8 mouse cellular contexts compared by ENCODE assay signal in the genomic region with DNA sequence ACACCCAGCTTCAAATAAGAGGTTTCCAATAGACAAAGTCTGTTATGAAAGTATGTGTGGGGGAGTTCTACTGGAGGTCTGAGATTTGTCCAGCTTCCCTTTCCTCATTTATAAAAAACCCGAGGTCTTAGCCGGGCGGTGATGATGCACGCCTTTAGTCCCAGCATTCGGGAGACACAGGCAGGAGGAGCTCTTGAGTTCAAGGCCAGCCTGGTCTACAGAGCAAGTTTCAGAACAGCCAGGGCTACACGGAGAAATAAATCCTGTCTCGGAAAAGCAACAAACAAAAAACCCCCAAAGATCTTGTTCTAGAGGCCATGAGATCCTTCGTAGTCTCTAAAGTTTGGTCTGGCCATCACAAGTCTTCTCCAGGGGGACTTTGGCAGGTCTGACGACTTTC. TPM values are rescaled to one million over a fixed set of nuclear protein-coding genes. Genes with fewer than 3 reads are reported as not detected.
DNase-seq lines count a peak whose midpoint lies in the region; ATAC-seq and TF ChIP-seq lines count a peak whose summit lies in the region.

No protein-coding gene starts in this region.

- DNase-seq in embryonic facial prominence, embryonic 11.5 days (ENCODE audit: low spot score): no peak
- peak; percentile 64 for DNase-seq in lung, postnatal 0 days (ENCODE audit: low spot score)
- no peak for DNase-seq in retina, postnatal 1 day
- no peak for DNase-seq in layer of hippocampus, postnatal 14 days (ENCODE audit: low spot score in 2 of 2)
- no peak for DNase-seq in c-Kit-positive CD71-positive TER-119-positive erythroid progenitor cells, embryonic 14.5 days (ENCODE audit: low spot score)

- H3K27ac ChIP-seq in embryonic facial prominence, embryonic 11.5 days (replicated peaks; ENCODE audit: low read depth, low read length): peak overlapping the region; percentile 53
- H3K27ac ChIP-seq in intestine, embryonic 15.5 days: peak overlapping the region; percentile 92
- peak overlapping the region; percentile 87 for H3K27ac ChIP-seq in lung, postnatal 0 days (ENCODE audit: low read length)

- H3K4me2 ChIP-seq in embryonic facial prominence, embryonic 11.5 days (ENCODE audit: low read depth, low read length): peak overlapping the region; percentile 51
- H3K4me2 ChIP-seq in intestine, embryonic 15.5 days (replicated peaks): peak overlapping the region; percentile 83
- peak overlapping the region; percentile 60 for H3K4me2 ChIP-seq in lung, postnatal 0 days (replicated peaks; ENCODE audit: low read depth, low read length)

- whole genome bisulfite sequencing in embryonic facial prominence, embryonic 11.5 days: 4% methylated on average over 9 of the region's 9 CpGs
- 2% methylated on average over 9 of the region's 9 CpGs for WGBS in intestine, embryonic 15.5 days
- WGBS in lung, postnatal 0 days: 0% methylated on average over 9 of the region's 9 CpGs

- peak overlapping the region; percentile 53 for H3K9ac ChIP-seq in embryonic facial prominence, embryonic 11.5 days (replicated peaks; ENCODE audit: low read length)
- peak overlapping the region; percentile 59 for H3K9ac ChIP-seq in intestine, embryonic 15.5 days
- peak overlapping the region; percentile 48 for H3K9ac ChIP-seq in lung, postnatal 0 days (replicated peaks; ENCODE audit: low read depth)

- peaks cover 8% of the 10 kb centered on the region for H3K36me3 ChIP-seq in megakaryocyte, embryonic 14.5 days (replicated peaks; ENCODE audit: low read length)
- H3K36me3 ChIP-seq in embryonic facial prominence, embryonic 11.5 days (replicated peaks; ENCODE audit: control insufficient read depth, insufficient read depth, low read depth, low read length): no peaks in the 10 kb centered on the region
- H3K36me3 ChIP-seq in intestine, embryonic 15.5 days: no peaks in the 10 kb centered on the region
- no peaks in the 10 kb centered on the region for H3K36me3 ChIP-seq in lung, postnatal 0 days (ENCODE audit: insufficient read depth, low read length)

- no peak for ATAC-seq in megakaryocyte, adult 5-6 weeks (ENCODE audit: poor library complexity, severe bottlenecking)
- ATAC-seq in embryonic facial prominence, embryonic 11.5 days (replicated peaks; ENCODE audit: insufficient number of reproducible peaks, low FRiP score, low TSS enrichment, low read depth): no peak
- no peak for ATAC-seq in intestine, embryonic 15.5 days
- ATAC-seq in lung, postnatal 0 days: no peak

- H3K4me3 ChIP-seq in megakaryocyte, embryonic 14.5 days (replicated peaks): peak overlapping the region; percentile 100
- H3K4me3 ChIP-seq in embryonic facial prominence, embryonic 11.5 days (ENCODE audit: low read depth, low read length): peak overlapping the region; percentile 43
- peak overlapping the region; percentile 91 for H3K4me3 ChIP-seq in intestine, embryonic 15.5 days (replicated peaks)
- H3K4me3 ChIP-seq in lung, postnatal 0 days (ENCODE audit: low read depth, low read length): peak overlapping the region; percentile 52

- peaks cover 60% of the 10 kb centered on the region for H3K4me1 ChIP-seq in megakaryocyte, embryonic 14.5 days
- peaks cover 10% of the 10 kb centered on the region for H3K4me1 ChIP-seq in embryonic facial prominence, embryonic 11.5 days (ENCODE audit: control insufficient read depth, insufficient read depth, low read length)
- peaks cover 31% of the 10 kb centered on the region for H3K4me1 ChIP-seq in intestine, embryonic 15.5 days (replicated peaks)
- H3K4me1 ChIP-seq in lung, postnatal 0 days (ENCODE audit: insufficient read depth, low read depth, low read length): peaks cover 28% of the 10 kb centered on the region

- peak; percentile 30; the same call in 1 of the 2 replicates for TF ChIP-seq CTCF in lung, postnatal 0 days (IDR thresholded peaks at IDR 0.05)

- peaks cover 2% of the 10 kb centered on the region; the same call in 1 of the 2 replicates for H3K9me3 ChIP-seq in megakaryocyte, embryonic 14.5 days
- no peaks in the 10 kb centered on the region for H3K9me3 ChIP-seq in embryonic facial prominence, embryonic 11.5 days (replicated peaks; ENCODE audit: control insufficient read depth, low read length)
- no peaks in the 10 kb centered on the region for H3K9me3 ChIP-seq in intestine, embryonic 15.5 days
- H3K9me3 ChIP-seq in lung, postnatal 0 days (ENCODE audit: low read length): no peaks in the 10 kb centered on the region

- H3K27me3 ChIP-seq in megakaryocyte, embryonic 14.5 days (replicated peaks): peaks cover 2% of the 10 kb centered on the region
- H3K27me3 ChIP-seq in embryonic facial prominence, embryonic 11.5 days (ENCODE audit: control insufficient read depth, insufficient read depth, low read length): no peaks in the 10 kb centered on the region
- no peaks in the 10 kb centered on the region for H3K27me3 ChIP-seq in intestine, embryonic 15.5 days (replicated peaks)
- no peaks in the 10 kb centered on the region for H3K27me3 ChIP-seq in lung, postnatal 0 days (replicated peaks; ENCODE audit: insufficient read depth, low read length)

- no peak for TF ChIP-seq EP300 in lung, postnatal 0 days (IDR thresholded peaks at IDR 0.05)

RNA-seq across cellular contexts. Expression of gene Fbxo24, which starts 0.8 kb away (rescaled TPM):
- polyA plus RNA-seq in megakaryocyte, embryonic 14.5 days (2012; ENCODE audit: insufficient read depth, low replicate concordance): 0.15 TPM in 1 of 2 replicates, not detected in the other
- 0.18 TPM in 1 of 2 replicates, not detected in the other for total RNA-seq in megakaryocyte, adult 5-6 weeks (2015)
- 0.37 TPM in 1 of 2 replicates, not detected in the other for total RNA-seq in megakaryocyte, adult 5-6 weeks (2017)
- 0.13 TPM in 1 of 2 replicates, not detected in the other for polyA plus RNA-seq in embryonic facial prominence, embryonic 11.5 days (2014; fragmentation: Nextera tagmentation; extraction: Ambion mirVana)
- polyA plus RNA-seq in intestine, embryonic 15.5 days (2015; fragmentation: Nextera tagmentation; extraction: Ambion mirVana): 0.15 TPM in 1 of 2 replicates, not detected in the other
- polyA plus RNA-seq in lung, postnatal 0 days (2015; fragmentation: Nextera tagmentation; extraction: Ambion mirVana): 0.19 and 0.51 TPM in 2 replicates
- under 1 TPM; 0.17 to 0.37 TPM for total RNA-seq in layer of hippocampus, postnatal 14 days (2021)

RNA-seq across cellular contexts. Expression of gene Lrch4, which starts 0.9 kb away (rescaled TPM):
- 138 and 187 TPM in 2 replicates for polyA plus RNA-seq in megakaryocyte, embryonic 14.5 days (2012; ENCODE audit: insufficient read depth, low replicate concordance)
- 76.5 and 93.0 TPM in 2 replicates for total RNA-seq in megakaryocyte, adult 5-6 weeks (2015)
- total RNA-seq in megakaryocyte, adult 5-6 weeks (2017): 57.1 and 66.7 TPM in 2 replicates
- polyA plus RNA-seq in embryonic facial prominence, embryonic 11.5 days (2014; fragmentation: Nextera tagmentation; extraction: Ambion mirVana): 28.4 and 30.0 TPM in 2 replicates
- 34.7 and 36.3 TPM in 2 replicates for polyA plus RNA-seq in intestine, embryonic 15.5 days (2015; fragmentation: Nextera tagmentation; extraction: Ambion mirVana)
- polyA plus RNA-seq in lung, postnatal 0 days (2015; fragmentation: Nextera tagmentation; extraction: Ambion mirVana): 47.4 and 50.7 TPM in 2 replicates
- 10 to 100 TPM; 14.7 to 19.5 TPM for total RNA-seq in layer of hippocampus, postnatal 14 days (2021)

RNA-seq across cellular contexts. Expression of gene Gm20605, which starts 1.0 kb away (rescaled TPM):
- polyA plus RNA-seq in megakaryocyte, embryonic 14.5 days (2012; ENCODE audit: insufficient read depth, low replicate concordance): 5.6 and 30.5 TPM in 2 replicates
- 8.1 and 10.2 TPM in 2 replicates for total RNA-seq in megakaryocyte, adult 5-6 weeks (2015)
- total RNA-seq in megakaryocyte, adult 5-6 weeks (2017): 5.7 and 18.8 TPM in 2 replicates
- 3.7 and 4.8 TPM in 2 replicates for polyA plus RNA-seq in embryonic facial prominence, embryonic 11.5 days (2014; fragmentation: Nextera tagmentation; extraction: Ambion mirVana)
- 7.4 and 8.0 TPM in 2 replicates for polyA plus RNA-seq in intestine, embryonic 15.5 days (2015; fragmentation: Nextera tagmentation; extraction: Ambion mirVana)
- 11.6 and 12.3 TPM in 2 replicates for polyA plus RNA-seq in lung, postnatal 0 days (2015; fragmentation: Nextera tagmentation; extraction: Ambion mirVana)
- 10 to 100 TPM; 11.0 to 14.7 TPM for total RNA-seq in layer of hippocampus, postnatal 14 days (2021)

RNA-seq across cellular contexts. Expression of gene Sap25, which starts 13.1 kb away (rescaled TPM):
- polyA plus RNA-seq in megakaryocyte, embryonic 14.5 days (2012; ENCODE audit: insufficient read depth, low replicate concordance): 62.2 and 72.5 TPM in 2 replicates
- 59.9 and 97.5 TPM in 2 replicates for total RNA-seq in megakaryocyte, adult 5-6 weeks (2015)
- 27.8 and 35.6 TPM in 2 replicates for total RNA-seq in megakaryocyte, adult 5-6 weeks (2017)
- polyA plus RNA-seq in embryonic facial prominence, embryonic 11.5 days (2014; fragmentation: Nextera tagmentation; extraction: Ambion mirVana): 2.8 and 5.2 TPM in 2 replicates
- 5.5 and 8.9 TPM in 2 replicates for polyA plus RNA-seq in intestine, embryonic 15.5 days (2015; fragmentation: Nextera tagmentation; extraction: Ambion mirVana)
- polyA plus RNA-seq in lung, postnatal 0 days (2015; fragmentation: Nextera tagmentation; extraction: Ambion mirVana): 12.3 and 13.2 TPM in 2 replicates
- total RNA-seq in layer of hippocampus, postnatal 14 days (2021): 1 to 10 TPM; 6.3 to 6.6 TPM

RNA-seq across cellular contexts. Expression of gene Pcolce, which starts 14.4 kb away (rescaled TPM):
- polyA plus RNA-seq in megakaryocyte, embryonic 14.5 days (2012; ENCODE audit: insufficient read depth, low replicate concordance): 0.09 and 0.87 TPM in 2 replicates
- total RNA-seq in megakaryocyte, adult 5-6 weeks (2015): 0.40 and 1.0 TPM in 2 replicates
- 0.51 TPM in 1 of 2 replicates, not detected in the other for total RNA-seq in megakaryocyte, adult 5-6 weeks (2017)
- polyA plus RNA-seq in embryonic facial prominence, embryonic 11.5 days (2014; fragmentation: Nextera tagmentation; extraction: Ambion mirVana): 133 and 142 TPM in 2 replicates
- polyA plus RNA-seq in intestine, embryonic 15.5 days (2015; fragmentation: Nextera tagmentation; extraction: Ambion mirVana): 103 and 109 TPM in 2 replicates
- 86.6 and 101 TPM in 2 replicates for polyA plus RNA-seq in lung, postnatal 0 days (2015; fragmentation: Nextera tagmentation; extraction: Ambion mirVana)
- 10 to 100 TPM in 1 of 2 experiments, 1 to 10 TPM in 1; 6.9 to 13.6 TPM for total RNA-seq in layer of hippocampus, postnatal 14 days (2021)

Comparison
In these comparisons a context has a peak if more than half of its experiments do, and no peak if none do; other contexts are left out.
1. H3K4me3 ChIP-seq: peak in every context shown above with its lines; median percentile 100 in megakaryocyte, embryonic 14.5 days; 91 in intestine, embryonic 15.5 days; 52 in lung, postnatal 0 days; 43 in embryonic facial prominence, embryonic 11.5 days.